Mouse (Mus musculus) regulatory T cell (primary cell): ENCODE results near the gene Xpnpep1.

Source experiments
- in situ Hi-C: fragments of 300-600 bp; cut with MboI, MseI; formaldehyde crosslinking; loops from one replicate; pipeline ENCODE4 v1.15.1; 2025; ENCODE audit warnings: high pct_unique_total_duplicates

The Xpnpep1 gene

DNA sequence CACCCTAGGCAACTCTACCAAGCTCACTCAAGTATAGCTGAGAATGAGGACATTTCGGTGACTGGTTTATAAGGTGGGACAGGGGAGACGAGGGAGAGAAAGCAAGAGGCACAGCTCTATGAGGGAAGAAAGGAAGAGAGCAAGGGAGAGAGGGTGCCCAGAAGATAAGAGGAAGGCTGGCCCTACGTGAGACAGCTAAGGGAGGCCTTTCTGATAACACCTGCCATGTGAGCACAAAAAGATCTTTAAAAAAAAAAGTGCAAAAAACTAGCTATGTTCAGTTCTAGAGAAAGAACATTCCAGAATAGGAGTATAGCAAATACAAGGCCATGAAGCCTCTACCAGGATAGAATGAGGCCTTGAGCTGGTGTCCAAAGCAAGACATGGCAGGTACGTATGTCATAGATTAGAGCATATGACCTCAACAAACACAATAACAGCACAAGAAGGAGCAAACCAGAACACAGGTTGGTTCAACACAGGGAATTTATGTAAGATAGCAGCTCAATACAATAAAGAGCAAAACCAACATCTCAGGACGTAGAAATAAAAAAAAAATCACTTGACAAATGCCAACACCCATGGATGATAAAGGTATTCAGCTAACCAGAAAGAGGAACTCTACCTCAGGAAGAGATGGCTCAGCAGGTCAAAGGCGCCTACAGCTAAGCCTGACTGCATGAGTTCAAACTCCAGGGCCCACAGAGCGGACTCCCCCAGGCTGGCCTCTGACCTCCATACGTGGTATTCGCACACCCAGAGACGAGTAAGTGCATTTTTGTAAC, 6.7 kb downstream of the Xpnpep1 start:
- in situ Hi-C loops: no loop called here

DNA sequence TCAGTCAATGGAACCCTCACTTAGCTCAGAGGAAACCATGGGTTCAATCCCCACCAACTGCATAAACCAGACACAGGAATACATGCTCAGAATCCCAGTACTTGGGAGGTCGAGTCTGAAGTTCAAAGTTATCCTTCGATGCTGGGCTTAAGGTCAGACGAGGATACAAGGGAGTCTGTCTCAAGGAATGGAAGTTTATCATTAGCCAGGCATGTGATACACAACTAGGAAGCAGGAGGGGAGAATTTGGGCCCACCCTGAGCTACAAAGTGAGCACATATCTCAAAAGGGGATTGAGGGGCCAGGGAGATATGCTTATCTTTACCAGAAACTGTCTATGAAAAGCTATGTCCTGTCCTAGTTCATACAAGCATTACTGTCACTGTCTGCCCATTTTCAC, 7.4 kb downstream of the Xpnpep1 start:
- in situ Hi-C loops: no loop called here

GRCm38 (mm10) chr19:53031957-53032371, 8.1 kb downstream of the Xpnpep1 start:
- in situ Hi-C loops: no loop called here

GRCm38 (mm10) chr19:53030279-53030678, 9.7 kb downstream of the Xpnpep1 start:
- in situ Hi-C loops: no loop called here

- in situ Hi-C loops: no loop called here
Measured at GRCm38 (mm10) chr19:53029686-53030085, 10.3 kb downstream of the Xpnpep1 start.

DNA sequence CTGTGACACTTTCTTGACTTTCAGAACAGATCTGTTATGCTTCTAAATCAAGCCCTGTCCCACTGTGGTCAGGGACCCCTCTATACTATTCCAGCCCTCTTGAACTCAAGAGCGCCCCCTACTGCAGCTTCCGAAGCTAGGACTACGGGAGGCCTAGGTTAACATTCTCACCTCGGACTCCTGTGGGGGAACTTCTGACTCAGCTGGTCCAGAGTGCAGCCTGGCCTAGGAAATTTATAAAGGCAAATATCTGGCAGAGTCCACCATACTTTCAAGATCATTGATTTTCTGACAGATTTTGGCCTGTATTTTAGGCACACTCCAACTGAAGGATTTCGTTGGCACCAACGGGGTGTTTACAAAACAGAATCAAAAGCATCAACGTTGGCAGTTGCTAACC, 11.0 kb downstream of the Xpnpep1 start:
- in situ Hi-C loops: no loop called here

DNA sequence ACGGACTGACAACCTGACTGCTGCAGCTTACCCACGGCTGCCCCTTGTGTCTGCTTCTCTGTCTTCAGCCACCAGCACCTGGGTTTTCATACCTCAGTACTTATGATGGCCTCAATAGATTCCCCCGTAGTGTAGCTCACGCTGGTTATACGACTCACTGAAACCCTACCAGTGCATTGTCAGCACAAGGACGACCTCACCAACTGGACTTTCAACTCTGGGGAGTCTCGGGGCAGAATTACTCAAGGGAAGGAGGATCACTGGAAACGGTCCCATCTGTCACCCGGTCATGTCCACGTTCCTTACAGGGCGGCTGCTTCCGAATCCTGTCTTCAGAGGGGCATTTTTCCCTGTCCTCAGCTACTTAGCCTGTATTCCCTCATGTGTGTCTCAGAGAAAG, 11.8 kb downstream of the Xpnpep1 start:
- in situ Hi-C loops: no loop called here

GRCm38 (mm10) chr19:53023189-53023588, 16.8 kb downstream of the Xpnpep1 start:
- in situ Hi-C loops: no loop called here

GRCm38 (mm10) chr19:53022037-53022614, 17.9 kb downstream of the Xpnpep1 start:
- in situ Hi-C loops: no loop called here

DNA sequence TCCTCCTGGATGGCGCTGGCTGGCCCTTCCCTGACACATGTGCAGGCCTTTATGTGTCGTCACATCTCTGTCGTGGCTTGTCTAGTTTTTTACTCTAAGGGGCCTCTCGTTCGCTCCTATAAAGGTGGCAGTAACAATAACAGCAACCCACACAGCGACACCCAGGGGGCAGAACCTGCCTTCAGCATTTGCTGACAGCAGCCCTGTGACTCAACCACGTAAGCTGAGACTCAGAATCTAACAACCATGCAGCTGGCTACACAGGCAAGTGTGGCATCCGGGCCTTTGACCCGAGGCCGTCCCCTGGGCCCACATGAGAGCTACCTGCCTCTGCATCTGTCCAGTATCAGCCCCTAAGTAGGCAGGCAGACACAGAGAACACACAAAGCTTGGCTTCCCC, 18.5 kb downstream of the Xpnpep1 start:
- in situ Hi-C loops: no loop called here

DNA sequence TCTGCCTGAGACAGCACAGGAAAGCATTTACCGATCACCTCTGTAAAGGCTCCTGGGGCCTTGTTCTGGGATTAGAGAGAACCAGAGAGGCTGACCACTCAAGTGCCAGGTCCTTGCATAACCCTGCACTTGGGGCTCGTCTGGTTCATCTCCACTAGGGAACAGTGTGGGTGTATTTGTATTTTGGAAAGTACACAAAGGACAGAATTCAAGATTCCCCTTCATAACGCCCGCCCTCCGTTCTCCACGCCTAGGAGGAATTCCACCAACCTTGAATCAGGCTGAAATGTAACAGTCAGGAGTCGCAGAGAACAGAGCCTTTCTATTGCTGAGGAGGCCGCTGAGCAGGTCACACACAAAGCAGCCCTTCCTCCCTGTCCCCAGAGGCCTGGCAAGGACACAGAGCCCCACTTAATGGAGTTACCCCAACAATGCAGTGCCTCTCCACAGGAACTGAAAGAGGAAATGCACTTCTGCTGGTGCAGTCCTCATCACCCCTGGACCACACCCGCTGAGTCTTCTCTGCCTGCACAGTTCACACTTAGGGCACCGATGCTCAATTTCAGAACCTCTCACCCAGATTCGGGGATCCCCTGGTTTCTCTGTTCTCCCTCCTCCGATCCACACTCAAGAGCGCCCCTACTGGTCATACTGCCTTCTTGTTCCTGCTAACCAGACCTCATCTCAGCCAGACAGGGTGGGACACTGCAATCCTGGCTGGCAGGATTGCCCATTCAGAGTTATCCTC, 20.1 kb downstream of the Xpnpep1 start:
- in situ Hi-C loops: no loop called here

- in situ Hi-C loops: no loop called here
Measured at GRCm38 (mm10) chr19:53017954-53018353, 22.1 kb downstream of the Xpnpep1 start.

GRCm38 (mm10) chr19:53017248-53017647, 22.8 kb downstream of the Xpnpep1 start:
- in situ Hi-C loops: no loop called here

GRCm38 (mm10) chr19:53014910-53015710, 24.9 kb downstream of the Xpnpep1 start:
- in situ Hi-C loops: no loop called here

- in situ Hi-C loops: no loop called here
Measured at GRCm38 (mm10) chr19:53013744-53014143, 26.3 kb downstream of the Xpnpep1 start.

- in situ Hi-C loops: no loop called here
Measured at GRCm38 (mm10) chr19:53013341-53013740, 26.7 kb downstream of the Xpnpep1 start.

GRCm38 (mm10) chr19:53010941-53011340, 29.1 kb downstream of the Xpnpep1 start:
- in situ Hi-C loops: no loop called here

GRCm38 (mm10) chr19:53008921-53009320, 31.1 kb downstream of the Xpnpep1 start:
- in situ Hi-C loops: no loop called here

DNA sequence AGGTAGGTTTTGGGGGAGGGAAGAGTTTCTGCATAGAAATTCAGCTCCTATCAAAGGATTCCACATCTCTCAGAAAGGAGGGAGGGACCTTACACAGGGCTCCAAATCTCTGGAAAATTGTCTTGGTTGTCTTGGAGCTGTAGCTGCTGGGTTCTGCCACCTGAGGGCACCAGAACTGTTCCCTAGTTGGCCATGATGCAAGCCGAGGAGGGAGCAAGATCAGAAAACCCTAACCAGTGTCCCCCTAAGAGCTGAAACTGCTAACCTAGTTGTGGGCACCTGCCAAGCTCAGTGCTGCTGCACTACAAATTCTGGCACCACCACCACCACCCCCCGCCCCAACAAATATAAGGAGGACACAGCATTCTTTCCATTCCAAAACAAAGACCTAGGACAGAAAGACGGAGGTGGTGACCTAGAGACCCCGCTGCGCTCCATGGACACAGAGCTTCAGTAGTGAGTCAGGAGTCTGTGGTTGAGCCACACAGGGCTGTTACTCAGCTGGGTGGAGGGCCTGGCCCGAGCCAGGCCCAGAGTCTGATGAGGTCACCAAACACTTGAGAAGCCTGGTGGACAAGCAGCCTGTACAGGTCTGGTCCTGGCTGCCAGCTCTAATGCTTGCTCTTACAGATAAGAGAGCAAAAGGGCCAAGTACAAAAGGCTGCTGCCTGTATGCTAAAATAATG, 31.9 kb downstream of the Xpnpep1 start:
- in situ Hi-C loops: no loop called here

DNA sequence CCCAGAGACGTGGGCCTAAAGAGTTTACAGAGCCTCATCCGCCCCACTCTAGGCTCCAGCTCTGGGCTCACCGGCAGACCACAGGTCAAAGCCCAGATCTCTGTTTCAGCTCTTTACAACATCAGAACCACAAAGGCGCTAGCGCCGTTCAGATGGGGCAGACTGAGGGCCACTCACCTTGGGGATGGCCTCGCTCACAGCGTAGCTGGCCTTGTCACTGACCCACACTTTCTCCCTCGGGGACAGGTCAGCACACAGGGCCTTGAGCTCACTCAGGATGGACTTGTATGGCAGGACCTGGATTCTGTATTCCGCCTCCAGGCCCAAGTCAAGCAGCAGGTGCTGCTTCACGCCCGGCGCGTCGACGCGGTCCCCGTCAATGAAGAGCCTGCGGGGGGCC, 34.0 kb downstream of the Xpnpep1 start:
- in situ Hi-C loops: no loop called here
